Mouse (Mus musculus): ENCODE data around the gene Mtx2. TPM values are rescaled to one million over a fixed set of nuclear protein-coding genes. Genes with fewer than 3 reads are reported as not detected.
A peak's percentile ranks its signal among the peaks of the same experiment; 100 is the strongest.

Mtx2 gene
- polyA plus RNA-seq, 1 experiment from 2014 or later = 149 TPM

- DNase-seq (ENCODE audit: low spot score) (no peak), ATAC-seq (ENCODE audit: low FRiP score) (no peak)
- no peak overlapping the region for H3K4me3 ChIP-seq (ENCODE audit: low read depth, low read length)
- WGBS = 75% methylated on average over 1 of the region's 1 CpGs
- H3K9me3 ChIP-seq (ENCODE audit: control insufficient read depth, low read length) = no peaks in the 10 kb centered on the region
- no peak overlapping the region for H3K27ac ChIP-seq (ENCODE audit: low read depth, low read length)
- H3K4me1 ChIP-seq (replicated peaks; ENCODE audit: control insufficient read depth, insufficient read depth, low read length) = no peaks in the 10 kb centered on the region
- no peak overlapping the region for H3K4me2 ChIP-seq (replicated peaks; ENCODE audit: low read depth, low read length)
- no peak overlapping the region for H3K9ac ChIP-seq (ENCODE audit: low read depth, low read length)
- no peaks in the 10 kb centered on the region for H3K36me3 ChIP-seq (ENCODE audit: control insufficient read depth, insufficient read depth, low read length)
- no peaks in the 10 kb centered on the region for H3K27me3 ChIP-seq (ENCODE audit: control insufficient read depth, insufficient read depth, low read length)
Measured at GRCm38 (mm10) chr2:74850036-74850435, 24.4 kb downstream of the Mtx2 start.

GRCm38 (mm10) chr2:74862070-74862476 is 36.5 kb downstream of the Mtx2 start:
- ATAC-seq (ENCODE audit: low FRiP score) (no peak), DNase-seq (ENCODE audit: low spot score) (no peak)
- Histone ChIP-seq H3K4me2 (replicated peaks; ENCODE audit: low read depth, low read length) (no peak overlapping the region), H3K9ac (ENCODE audit: low read depth, low read length) (no peak overlapping the region), H3K9me3 (ENCODE audit: control insufficient read depth, low read length) (no peaks in the 10 kb centered on the region), H3K36me3 (ENCODE audit: control insufficient read depth, insufficient read depth, low read length) (no peaks in the 10 kb centered on the region), H3K27ac (ENCODE audit: low read depth, low read length) (no peak overlapping the region), H3K4me3 (ENCODE audit: low read depth, low read length) (no peak overlapping the region), H3K4me1 (replicated peaks; ENCODE audit: control insufficient read depth, insufficient read depth, low read length) (no peaks in the 10 kb centered on the region), H3K27me3 (ENCODE audit: control insufficient read depth, insufficient read depth, low read length) (no peaks in the 10 kb centered on the region)
- 100% methylated on average over 1 of the region's 1 CpGs for WGBS

GRCm38 (mm10) chr2:74865414-74865813 is 39.8 kb downstream of the Mtx2 start:
- no peak for DNase-seq (ENCODE audit: low spot score)
- no peak for ATAC-seq (ENCODE audit: low FRiP score)
- H3K9me3 ChIP-seq (ENCODE audit: control insufficient read depth, low read length) = no peaks in the 10 kb centered on the region
- H3K27me3 ChIP-seq (ENCODE audit: control insufficient read depth, insufficient read depth, low read length) = no peaks in the 10 kb centered on the region
- no peaks in the 10 kb centered on the region for H3K36me3 ChIP-seq (ENCODE audit: control insufficient read depth, insufficient read depth, low read length)
- no peak overlapping the region for H3K4me2 ChIP-seq (replicated peaks; ENCODE audit: low read depth, low read length)
- no peak overlapping the region for H3K9ac ChIP-seq (ENCODE audit: low read depth, low read length)
- H3K27ac ChIP-seq (ENCODE audit: low read depth, low read length) = no peak overlapping the region
- no peaks in the 10 kb centered on the region for H3K4me1 ChIP-seq (replicated peaks; ENCODE audit: control insufficient read depth, insufficient read depth, low read length)
- H3K4me3 ChIP-seq (ENCODE audit: low read depth, low read length) = no peak overlapping the region

- Histone ChIP-seq H3K9me3 (ENCODE audit: control insufficient read depth, low read length) (no peaks in the 10 kb centered on the region), H3K4me3 (ENCODE audit: low read depth, low read length) (no peak overlapping the region), H3K9ac (ENCODE audit: low read depth, low read length) (no peak overlapping the region), H3K36me3 (ENCODE audit: control insufficient read depth, insufficient read depth, low read length) (0 out of 2 replicates have a peak, but pooled peaks cover 2% of the 10 kb centered on the region), H3K27me3 (ENCODE audit: control insufficient read depth, insufficient read depth, low read length) (no peaks in the 10 kb centered on the region), H3K4me2 (replicated peaks; ENCODE audit: low read depth, low read length) (no peak overlapping the region), H3K27ac (ENCODE audit: low read depth, low read length) (no peak overlapping the region), H3K4me1 (replicated peaks; ENCODE audit: control insufficient read depth, insufficient read depth, low read length) (no peaks in the 10 kb centered on the region)
- WGBS = 94% methylated on average over 9 of the region's 9 CpGs
- DNase-seq (ENCODE audit: low spot score) = no peak
- no peak for ATAC-seq (ENCODE audit: low FRiP score)
Measured at GRCm38 (mm10) chr2:74874043-74874442, 48.4 kb downstream of the Mtx2 start.

GRCm38 (mm10) chr2:74884357-74884756 is 58.8 kb downstream of the Mtx2 start:
- DNase-seq (ENCODE audit: low spot score) (no peak), ATAC-seq (ENCODE audit: low FRiP score) (no peak; the same call in 1 of the 2 replicates)
- no peak overlapping the region for H3K4me3 ChIP-seq (ENCODE audit: low read depth, low read length)
- H3K9ac ChIP-seq (ENCODE audit: low read depth, low read length) = no peak overlapping the region
- no peak overlapping the region for H3K27ac ChIP-seq (ENCODE audit: low read depth, low read length)
- WGBS = 89% methylated on average over 9 of the region's 9 CpGs
- H3K27me3 ChIP-seq (ENCODE audit: control insufficient read depth, insufficient read depth, low read length) = no peaks in the 10 kb centered on the region
- no peaks in the 10 kb centered on the region for H3K4me1 ChIP-seq (replicated peaks; ENCODE audit: control insufficient read depth, insufficient read depth, low read length)
- H3K9me3 ChIP-seq (ENCODE audit: control insufficient read depth, low read length) = no peaks in the 10 kb centered on the region
- H3K4me2 ChIP-seq (replicated peaks; ENCODE audit: low read depth, low read length) = no peak overlapping the region
- H3K36me3 ChIP-seq (ENCODE audit: control insufficient read depth, insufficient read depth, low read length) = no peaks in the 10 kb centered on the region

GRCm38 (mm10) chr2:74891868-74892267 is 66.3 kb downstream of the Mtx2 start:
- Histone ChIP-seq H3K27me3 (ENCODE audit: control insufficient read depth, insufficient read depth, low read length) (no peaks in the 10 kb centered on the region), H3K4me1 (replicated peaks; ENCODE audit: control insufficient read depth, insufficient read depth, low read length) (no peaks in the 10 kb centered on the region), H3K4me2 (replicated peaks; ENCODE audit: low read depth, low read length) (no peak overlapping the region), H3K36me3 (ENCODE audit: control insufficient read depth, insufficient read depth, low read length) (no peaks in the 10 kb centered on the region), H3K27ac (ENCODE audit: low read depth, low read length) (no peak overlapping the region), H3K4me3 (ENCODE audit: low read depth, low read length) (no peak overlapping the region), H3K9me3 (ENCODE audit: control insufficient read depth, low read length) (no peaks in the 10 kb centered on the region), H3K9ac (ENCODE audit: low read depth, low read length) (no peak overlapping the region)
- ATAC-seq (ENCODE audit: low FRiP score) (no peak), DNase-seq (ENCODE audit: low spot score) (no peak)
- WGBS = 78% methylated on average over 5 of the region's 5 CpGs

- no peak overlapping the region for H3K9ac ChIP-seq (ENCODE audit: low read depth, low read length)
- no peaks in the 10 kb centered on the region for H3K27me3 ChIP-seq (ENCODE audit: control insufficient read depth, insufficient read depth, low read length)
- H3K36me3 ChIP-seq (ENCODE audit: control insufficient read depth, insufficient read depth, low read length) = no peaks in the 10 kb centered on the region
- ATAC-seq (ENCODE audit: low FRiP score) (no peak), DNase-seq (ENCODE audit: low spot score) (no peak)
- H3K4me3 ChIP-seq (ENCODE audit: low read depth, low read length) = no peak overlapping the region
- WGBS = 65% methylated on average over 7 of the region's 7 CpGs
- no peaks in the 10 kb centered on the region for H3K9me3 ChIP-seq (ENCODE audit: control insufficient read depth, low read length)
- no peaks in the 10 kb centered on the region for H3K4me1 ChIP-seq (replicated peaks; ENCODE audit: control insufficient read depth, insufficient read depth, low read length)
- H3K4me2 ChIP-seq (replicated peaks; ENCODE audit: low read depth, low read length) = no peak overlapping the region
- H3K27ac ChIP-seq (ENCODE audit: low read depth, low read length) = no peak overlapping the region
Measured at GRCm38 (mm10) chr2:74892881-74893615, 67.4 kb downstream of the Mtx2 start.

GRCm38 (mm10) chr2:74894061-74894460 is 68.5 kb downstream of the Mtx2 start:
- Histone ChIP-seq H3K27me3 (ENCODE audit: control insufficient read depth, insufficient read depth, low read length) (no peaks in the 10 kb centered on the region), H3K27ac (ENCODE audit: low read depth, low read length) (no peak overlapping the region), H3K4me2 (replicated peaks; ENCODE audit: low read depth, low read length) (no peak overlapping the region), H3K36me3 (ENCODE audit: control insufficient read depth, insufficient read depth, low read length) (no peaks in the 10 kb centered on the region), H3K4me1 (replicated peaks; ENCODE audit: control insufficient read depth, insufficient read depth, low read length) (no peaks in the 10 kb centered on the region), H3K9me3 (ENCODE audit: control insufficient read depth, low read length) (no peaks in the 10 kb centered on the region), H3K4me3 (ENCODE audit: low read depth, low read length) (no peak overlapping the region), H3K9ac (ENCODE audit: low read depth, low read length) (no peak overlapping the region)
- DNase-seq (ENCODE audit: low spot score) (no peak), ATAC-seq (ENCODE audit: low FRiP score) (no peak)
- 70% methylated on average over 2 of the region's 2 CpGs for WGBS

GRCm38 (mm10) chr2:74899973-74900372 is 74.4 kb downstream of the Mtx2 start:
- WGBS = 22% methylated on average over 5 of the region's 5 CpGs
- Histone ChIP-seq H3K27me3 (ENCODE audit: control insufficient read depth, insufficient read depth, low read length) (no peaks in the 10 kb centered on the region), H3K4me3 (ENCODE audit: low read depth, low read length) (no peak overlapping the region), H3K27ac (ENCODE audit: low read depth, low read length) (no peak overlapping the region), H3K4me1 (replicated peaks; ENCODE audit: control insufficient read depth, insufficient read depth, low read length) (no peaks in the 10 kb centered on the region), H3K9me3 (ENCODE audit: control insufficient read depth, low read length) (no peaks in the 10 kb centered on the region), H3K36me3 (ENCODE audit: control insufficient read depth, insufficient read depth, low read length) (no peaks in the 10 kb centered on the region), H3K4me2 (replicated peaks; ENCODE audit: low read depth, low read length) (no peak overlapping the region), H3K9ac (ENCODE audit: low read depth, low read length) (no peak overlapping the region)
- ATAC-seq (ENCODE audit: low FRiP score) = peak; percentile 60
- peak; percentile 25 for DNase-seq (ENCODE audit: low spot score)
